Mouse (Mus musculus) adrenal gland, postnatal 4 days (tissue): ENCODE measurements around the gene Olfr601. TPM values are rescaled to one million over a fixed set of nuclear protein-coding genes. Genes with fewer than 3 reads are reported as not detected.
"Not testable (repeated sequence)": the region's sequence is repeated elsewhere in the genome, so short reads cannot be mapped to it uniquely, and the experiment has no call there.

Source experiments
- DNase-seq, 2 experiments: peaks; one replicate each; pipeline ENCODE4 v3.0.0; 2021 to 2022; ENCODE audit warnings: low spot score in 2 of 2, mixed read lengths in 2 of 2
- long read RNA-seq, 2 experiments: library from polyadenylated mRNA; stranded (forward); transcript quantifications; one replicate each; pipeline ENCODE4 v2.0.0; 2021
- total RNA-seq, 2 experiments: library from RNA; stranded (reverse); gene quantifications; 2 replicates each; pipeline ENCODE4 v1.2.3; 2021

Gene Olfr601
- not detected for total RNA-seq
- long read RNA-seq, experiment 1: 0 reads
- long read RNA-seq, experiment 2: 0 reads

- no peak for DNase-seq
Measured at GRCm38 (mm10) chr7:103362555-103362954, at the start of gene Olfr601. Olfr601 (minus strand) TSS chr7:103362655.

- not testable (repeated sequence) for DNase-seq
Measured at GRCm38 (mm10) chr7:103406521-103407055, 44.1 kb upstream of the Olfr601 start.

- DNase-seq: no peak
Measured at GRCm38 (mm10) chr7:103398981-103399380, 36.5 kb upstream of the Olfr601 start.

GRCm38 (mm10) chr7:103397758-103398157 lies 35.3 kb upstream of the Olfr601 start:
- DNase-seq: no peak

- no peak for DNase-seq
Measured at GRCm38 (mm10) chr7:103386077-103386476, 23.6 kb upstream of the Olfr601 start, which contains the start of gene Olfr603. Olfr603 (minus strand) TSS chr7:103386177.

GRCm38 (mm10) chr7:103349569-103349968 lies 12.9 kb downstream of the Olfr601 start, which contains the start of gene Olfr600:
Olfr600 (minus strand) TSS chr7:103349669.
- no peak for DNase-seq

- DNase-seq: no peak
Measured at GRCm38 (mm10) chr7:103335617-103336016, 26.8 kb downstream of the Olfr601 start, which contains the start of gene Olfr599. Olfr599 (plus strand) TSS chr7:103335917.

- DNase-seq: no peak
Measured at GRCm38 (mm10) chr7:103323268-103323667, 39.2 kb downstream of the Olfr601 start, which contains the start of gene Olfr598. Olfr598 (plus strand) TSS chr7:103323568.

- DNase-seq: not testable (repeated sequence)
Measured at GRCm38 (mm10) chr7:103316015-103316414, 46.4 kb downstream of the Olfr601 start, which contains the start of gene Olfr597. Olfr597 (plus strand) TSS chr7:103316315.

Other genes starting within 250 kb of the Olfr601 start
- not detected for gene Olfr586, start 237.0 kb downstream of the Olfr601 start, total RNA-seq
- gene Olfr588-ps1, start 221.8 kb downstream of the Olfr601 start, total RNA-seq: not detected
- gene Olfr589, start 206.3 kb downstream of the Olfr601 start, total RNA-seq: not detected
- not detected for gene Olfr591, start 184.3 kb downstream of the Olfr601 start, total RNA-seq
- not detected for gene Olfr592, start 177.9 kb downstream of the Olfr601 start, total RNA-seq
- not detected for gene Olfr593, start 150.8 kb downstream of the Olfr601 start, total RNA-seq
- gene Olfr594, start 145.7 kb downstream of the Olfr601 start, total RNA-seq: not detected
- not detected for gene Usp17ld, start 110.2 kb downstream of the Olfr601 start, total RNA-seq
- gene Olfr596, start 57.0 kb downstream of the Olfr601 start, total RNA-seq: not detected
- not detected for gene Olfr597, start 46.3 kb downstream of the Olfr601 start, total RNA-seq
- not detected for gene Olfr598, start 39.1 kb downstream of the Olfr601 start, total RNA-seq
- gene Olfr599, start 26.7 kb downstream of the Olfr601 start, total RNA-seq: not detected
- not detected for gene Olfr600, start 13.0 kb downstream of the Olfr601 start, total RNA-seq
- gene Olfr603, start 23.5 kb upstream of the Olfr601 start, total RNA-seq: not detected
- not detected for gene Usp17lc, start 52.4 kb upstream of the Olfr601 start, total RNA-seq
- gene Olfr605, start 82.8 kb upstream of the Olfr601 start, total RNA-seq: not detected
- gene Olfr606, start 86.4 kb upstream of the Olfr601 start, total RNA-seq: not detected
- not detected for gene Olfr607, start 101.5 kb upstream of the Olfr601 start, total RNA-seq
- gene Olfr608, start 107.2 kb upstream of the Olfr601 start, total RNA-seq: not detected
- gene Olfr609, start 135.4 kb upstream of the Olfr601 start, total RNA-seq: not detected
- not detected for gene Olfr610, start 149.5 kb upstream of the Olfr601 start, total RNA-seq
- gene Olfr611, start 158.2 kb upstream of the Olfr601 start, total RNA-seq: not detected
- not detected for gene Olfr612, start 180.1 kb upstream of the Olfr601 start, total RNA-seq
- not detected for gene Olfr613, start 185.4 kb upstream of the Olfr601 start, total RNA-seq
- gene Olfr615, start 193.4 kb upstream of the Olfr601 start, total RNA-seq: not detected
- gene Olfr616, start 206.5 kb upstream of the Olfr601 start, total RNA-seq: not detected
- not detected for gene Olfr617, start 210.4 kb upstream of the Olfr601 start, total RNA-seq
- gene Olfr618, start 227.4 kb upstream of the Olfr601 start, total RNA-seq: not detected
- gene Olfr619, start 237.9 kb upstream of the Olfr601 start, total RNA-seq: not detected
- not detected for gene Olfr620, start 249.9 kb upstream of the Olfr601 start, total RNA-seq